Mouse (Mus musculus) midbrain, postnatal 0 days (tissue): ENCODE measurements around the gene Tcl1b4. TPM values are rescaled to one million over a fixed set of nuclear protein-coding genes. Genes with fewer than 3 reads are reported as not detected.

Experiments used
- ATAC-seq: fragments of 200-750 bp; cut with Nextera tagmentation; 2 replicates; pipeline ENCODE4 v1.8.0; 2017; ENCODE audit warnings: moderate number of reproducible peaks, mild to moderate bottlenecking, moderate TSS enrichment, moderate library complexity; ENCODE audit not compliant: low FRiP score
- DNase-seq: peaks from one replicate; pipeline ENCODE4 v3.0.0-alpha.2; 2015; ENCODE audit warnings: low spot score
- H3K27ac ChIP-seq: fragments of 300-500 bp; sonication (generic); 2 replicates; pipeline ENCODE4 v1.5.1; 2014; ENCODE audit warnings: low read depth, mild to moderate bottlenecking, low read length, mixed read lengths
- H3K27me3 ChIP-seq: fragments of 300-500 bp; sonication (generic); 2 replicates; pipeline ENCODE4 v1.6.1; 2014; ENCODE audit warnings: low read length, control low read depth, mixed read lengths; ENCODE audit not compliant: insufficient read depth
- H3K36me3 ChIP-seq: fragments of 300-500 bp; sonication (generic); 2 replicates; pipeline ENCODE4 v1.6.1; 2014; ENCODE audit warnings: low read length, control low read depth, mixed read lengths; ENCODE audit not compliant: insufficient read depth
- H3K4me1 ChIP-seq: fragments of 300-500 bp; sonication (generic); 2 replicates; pipeline ENCODE4 v1.6.1; 2014; ENCODE audit warnings: mild to moderate bottlenecking, control low read depth, antibody characterized with exemption, low read length, mixed read lengths; ENCODE audit not compliant: insufficient read depth
- H3K4me2 ChIP-seq: fragments of 300-500 bp; sonication (generic); 2 replicates; pipeline ENCODE4 v1.6.1; 2014; ENCODE audit warnings: low read depth, mild to moderate bottlenecking, low read length, mixed read lengths; ENCODE audit not compliant: poor library complexity, severe bottlenecking
- H3K4me3 ChIP-seq: fragments of 300-500 bp; sonication (generic); 2 replicates; pipeline ENCODE4 v1.5.1; 2014; ENCODE audit warnings: low read depth, mild to moderate bottlenecking, low read length, moderate library complexity
- H3K9ac ChIP-seq: fragments of 300-500 bp; sonication (generic); replicated peaks from 2 replicates; pipeline ENCODE4 v1.6.1; 2014; ENCODE audit warnings: mild to moderate bottlenecking, low read length, moderate library complexity, mixed read lengths; ENCODE audit not compliant: poor library complexity, severe bottlenecking
- H3K9me3 ChIP-seq: fragments of 300-500 bp; sonication (generic); 2 replicates; pipeline ENCODE4 v1.6.1; 2016; ENCODE audit warnings: low read length, control low read depth
- CTCF ChIP-seq: IDR thresholded peaks from 2 replicates; pipeline ENCODE4 v1.5.1; 2016; ENCODE audit warnings: antibody characterized with exemption, mild to moderate bottlenecking
- whole genome bisulfite sequencing: fragments of 180-500 bp; shearing (Covaris S2); extraction: QIAGEN DNeasy Blood & Tissue Kit; methylation state at CpG from one replicate; pipeline ENCODE4 v1.1.7; 2014; 5-methylcytosine and 5-hydroxymethylcytosine counted together
- polyA plus RNA-seq: library from polyadenylated mRNA; unstranded; fragments of >200 nt; fragmentation: Nextera tagmentation; extraction: Ambion mirVana; gene quantifications from 2 replicates; pipeline ENCODE4 v1.2.1, GENCODE M21; 2015
- total RNA-seq: library from RNA; depleted of rRNA; stranded (reverse); fragments of >200 nt; gene quantifications from 2 replicates; pipeline ENCODE4 v1.2.3, GENCODE M21; 2014

The Tcl1b4 gene
- total and polyA plus RNA-seq, 2 experiments from 2014 or later = not detected

DNA sequence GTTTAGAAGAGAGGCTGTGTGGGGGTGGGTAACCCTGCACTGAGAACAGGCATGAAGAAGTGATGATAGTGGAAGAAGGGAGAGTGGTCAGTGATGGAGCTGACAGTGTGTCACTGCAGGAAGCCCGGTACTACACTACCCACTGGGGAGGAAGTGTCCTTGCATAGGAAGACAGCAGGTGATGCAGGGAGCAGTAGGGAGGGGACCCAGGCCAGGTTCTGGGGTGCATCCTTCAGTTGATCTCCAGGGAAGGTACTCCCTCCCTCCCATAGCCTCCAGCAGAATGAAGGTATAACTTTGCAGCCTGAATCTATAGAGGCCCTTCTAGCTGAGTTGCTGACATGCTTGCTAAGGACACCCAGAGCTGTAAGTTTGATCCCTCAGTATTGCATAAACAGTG is 5.3 kb downstream of the Tcl1b4 start:
- Histone ChIP-seq H3K27me3 (no peaks in the 10 kb centered on the region), H3K9me3 (no peaks in the 10 kb centered on the region), H3K4me2 (no peak overlapping the region), H3K4me3 (no peak overlapping the region), H3K4me1 (no peaks in the 10 kb centered on the region), H3K27ac (no peak overlapping the region), H3K9ac (no peak overlapping the region), H3K36me3 (no peaks in the 10 kb centered on the region)
- 74% methylated on average over 1 of the region's 1 CpGs for WGBS
- DNase-seq (no peak), ATAC-seq (no peak)
- no peak for TF ChIP-seq CTCF

DNA sequence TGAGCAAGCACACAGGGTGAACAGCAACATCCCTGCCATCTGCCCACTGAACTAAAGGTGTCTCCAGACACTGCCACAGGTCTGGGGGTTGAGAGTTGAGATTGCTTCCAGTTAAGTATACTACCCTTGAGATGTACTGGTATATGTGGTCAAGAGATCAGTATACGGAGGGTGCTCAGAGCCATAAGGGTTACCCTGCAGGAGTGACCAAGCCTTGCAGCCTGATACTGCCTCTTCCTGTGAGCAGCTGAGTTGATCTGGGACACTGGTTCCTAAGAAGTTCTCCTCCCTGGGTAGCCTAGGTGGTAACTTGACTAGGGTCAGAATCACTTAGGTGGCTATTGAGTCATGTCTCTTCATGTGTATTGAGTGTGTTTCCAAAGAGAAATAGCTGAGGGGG is 6.7 kb downstream of the Tcl1b4 start:
- TF ChIP-seq CTCF = no peak
- H3K4me2 ChIP-seq = no peak overlapping the region
- no peaks in the 10 kb centered on the region for H3K36me3 ChIP-seq
- no peak for ATAC-seq
- H3K9ac ChIP-seq = no peak overlapping the region
- no peak for DNase-seq
- H3K4me3 ChIP-seq = no peak overlapping the region
- no peaks in the 10 kb centered on the region for H3K27me3 ChIP-seq
- H3K9me3 ChIP-seq = no peaks in the 10 kb centered on the region
- whole genome bisulfite sequencing = 91% methylated on average over 1 of the region's 1 CpGs
- H3K27ac ChIP-seq = no peak overlapping the region
- H3K4me1 ChIP-seq = no peaks in the 10 kb centered on the region

DNA sequence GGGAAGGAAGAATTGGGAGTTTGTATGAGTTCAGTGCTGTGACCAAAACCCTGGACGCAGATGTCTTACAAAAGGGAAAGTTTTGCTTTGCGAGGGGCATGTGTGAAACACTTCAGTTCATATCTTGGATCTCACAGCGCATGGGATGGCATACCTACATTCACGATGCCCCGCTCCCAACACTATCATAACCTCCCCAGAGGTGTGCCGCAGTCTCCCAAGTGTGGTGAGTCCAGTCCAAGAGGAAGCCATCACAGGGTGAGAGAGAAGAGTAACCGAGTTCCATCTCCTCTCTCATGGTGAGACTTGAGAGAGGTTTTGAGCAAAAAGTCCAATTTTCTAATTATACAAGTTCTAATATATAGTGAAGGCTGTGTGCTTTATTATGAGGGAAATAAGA is 7.5 kb downstream of the Tcl1b4 start:
- 92% methylated on average over 7 of the region's 7 CpGs for WGBS
- no peak for DNase-seq

DNA sequence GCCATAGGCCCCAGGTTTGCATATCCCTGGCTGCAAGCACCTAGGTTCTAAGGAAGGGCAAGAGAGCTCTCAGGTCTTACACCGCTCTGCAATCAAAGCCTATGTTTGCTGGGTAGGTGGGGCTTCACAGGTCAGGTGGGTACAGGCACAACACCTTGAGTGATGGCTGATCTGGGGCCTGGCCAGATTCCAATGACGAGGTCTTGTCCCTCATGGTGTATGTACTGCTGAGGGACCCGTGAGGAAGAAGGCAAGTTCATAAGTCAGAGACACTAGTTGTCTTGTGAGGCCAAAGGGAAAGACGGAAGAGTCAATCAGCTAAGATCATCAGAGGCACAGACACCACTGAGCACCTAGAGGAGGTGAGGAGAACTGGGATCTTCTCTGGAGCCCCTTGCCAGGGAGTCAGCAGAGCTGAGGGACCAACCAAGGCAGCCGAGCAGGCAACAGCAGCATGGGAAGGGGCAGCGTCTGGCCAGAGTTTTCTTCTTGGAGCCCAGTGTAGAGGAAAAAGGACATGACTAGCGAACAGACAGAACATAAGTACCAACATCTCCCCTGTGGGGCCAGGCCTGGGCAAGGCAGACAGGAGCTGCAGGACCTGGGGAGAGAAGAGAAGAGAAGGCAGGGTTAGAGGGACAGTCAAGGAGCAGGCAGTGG is 15.5 kb downstream of the Tcl1b4 start:
- no peaks in the 10 kb centered on the region for H3K27me3 ChIP-seq
- WGBS = 94% methylated on average over 7 of the region's 7 CpGs
- H3K9ac ChIP-seq = no peak overlapping the region
- ATAC-seq = no peak
- DNase-seq = no peak
- no peak overlapping the region for H3K4me3 ChIP-seq
- no peaks in the 10 kb centered on the region for H3K9me3 ChIP-seq
- no peaks in the 10 kb centered on the region for H3K36me3 ChIP-seq
- no peak overlapping the region for H3K27ac ChIP-seq
- no peak for TF ChIP-seq CTCF
- no peaks in the 10 kb centered on the region for H3K4me1 ChIP-seq
- no peak overlapping the region for H3K4me2 ChIP-seq

More for the DNA sequence above, 7.5 kb downstream of the Tcl1b4 start:
- H3K4me1 ChIP-seq = no peaks in the 10 kb centered on the region
- no peak for ATAC-seq
- no peak overlapping the region for H3K4me2 ChIP-seq
- H3K9ac ChIP-seq = no peak overlapping the region
- no peaks in the 10 kb centered on the region for H3K27me3 ChIP-seq
- no peak overlapping the region for H3K27ac ChIP-seq
- no peak overlapping the region for H3K4me3 ChIP-seq
- no peaks in the 10 kb centered on the region for H3K9me3 ChIP-seq
- no peaks in the 10 kb centered on the region for H3K36me3 ChIP-seq
- TF ChIP-seq CTCF = no peak

DNA sequence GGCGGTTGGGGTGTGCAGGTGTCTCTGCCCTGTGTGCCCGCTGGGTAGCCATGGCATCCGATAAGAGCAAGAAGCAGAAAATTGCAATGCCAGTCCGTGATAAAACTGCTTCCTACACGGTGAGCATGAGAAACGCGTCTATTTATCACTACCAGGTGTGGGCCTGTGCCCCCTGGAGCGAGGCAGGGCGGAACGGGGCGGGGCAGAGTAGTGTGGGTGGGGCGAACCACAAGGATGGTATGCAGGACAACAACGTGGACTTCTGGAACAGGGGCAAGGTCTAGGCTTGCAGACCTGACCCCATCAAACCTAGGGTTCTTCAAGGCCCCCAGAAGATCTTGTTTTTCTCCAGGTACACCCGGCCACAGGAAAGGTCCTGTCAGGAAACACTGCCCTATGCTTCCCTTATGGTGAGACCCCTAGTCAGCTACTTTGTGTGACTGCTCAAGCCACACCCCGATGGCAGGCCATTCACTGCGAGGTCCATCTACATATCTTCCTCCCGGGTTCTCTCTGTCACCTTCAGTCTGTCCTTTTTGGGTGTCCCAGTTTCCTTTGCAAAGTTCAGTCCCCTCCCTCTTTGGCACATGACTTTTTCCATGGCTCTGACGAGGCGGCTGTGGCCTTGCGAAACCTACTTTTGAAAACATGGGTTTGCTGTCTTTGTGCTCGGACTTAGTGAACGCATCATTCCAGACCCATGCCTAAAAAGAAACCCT is 21.0 kb downstream of the Tcl1b4 start, which contains the start of gene Tcl1:
Gene Tcl1 (minus strand): TSS at position 193 of the 719 bp plus-strand sequence.
- no peak for TF ChIP-seq CTCF
- Histone ChIP-seq H3K27ac (no peak within 1 kb of the TSS), H3K27me3 (no peaks in the 10 kb centered on the region), H3K4me2 (no peak within 1 kb of the TSS), H3K36me3 (no peaks in the 10 kb centered on the region), H3K4me1 (no peaks in the 10 kb centered on the region), H3K4me3 (no peak within 1 kb of the TSS), H3K9ac (no peak within 1 kb of the TSS), H3K9me3 (no peaks in the 10 kb centered on the region)
- ATAC-seq (no peak), DNase-seq (no peak)
- WGBS = 93% methylated on average over 22 of the region's 22 CpGs

DNA sequence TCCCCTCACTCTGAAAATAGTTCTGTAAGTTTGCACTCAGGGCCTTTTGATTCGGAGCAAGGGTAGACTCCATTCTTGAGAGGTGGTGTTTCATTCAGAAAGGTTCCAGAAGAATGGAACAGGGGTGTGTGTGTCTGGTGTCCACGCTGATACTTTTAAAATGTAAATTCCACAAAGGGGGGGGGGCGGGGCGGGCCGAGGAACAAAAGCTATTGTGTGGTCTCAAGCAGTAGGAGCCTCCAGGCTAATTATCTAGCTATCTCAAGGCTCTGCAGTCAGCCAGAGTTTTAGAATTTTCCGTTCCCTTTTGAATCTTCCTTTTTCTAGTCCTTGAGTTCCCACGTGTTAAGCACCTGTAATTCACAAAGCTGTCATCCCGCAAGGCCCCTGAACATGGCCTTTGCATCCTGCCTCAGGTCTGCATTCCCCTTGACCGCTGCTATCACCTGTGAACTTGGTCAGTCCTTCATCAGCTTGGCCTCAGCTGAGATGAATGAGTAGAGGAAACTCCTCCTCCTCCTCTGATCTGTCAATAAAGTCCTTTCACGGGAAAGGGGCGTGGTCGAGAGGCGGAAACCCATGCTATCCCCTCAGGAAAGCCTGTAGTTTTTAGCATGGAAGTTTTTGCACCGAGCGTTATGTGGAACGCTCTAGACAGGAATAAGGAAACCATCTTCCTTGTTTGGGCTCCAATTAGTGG is 23.0 kb downstream of the Tcl1b4 start:
- H3K4me1 ChIP-seq = no peaks in the 10 kb centered on the region
- TF ChIP-seq CTCF = no peak
- no peak overlapping the region for H3K9ac ChIP-seq
- WGBS = 46% methylated on average over 16 of the region's 16 CpGs
- no peak for ATAC-seq
- H3K27ac ChIP-seq = no peak overlapping the region
- H3K27me3 ChIP-seq = no peaks in the 10 kb centered on the region
- no peak for DNase-seq
- H3K4me2 ChIP-seq = no peak overlapping the region
- H3K4me3 ChIP-seq = no peak overlapping the region
- H3K36me3 ChIP-seq = no peaks in the 10 kb centered on the region
- no peaks in the 10 kb centered on the region for H3K9me3 ChIP-seq
